ENCODE assay signal across 24 mouse cellular contexts in genomic region chr5:150235931-150236330, GRCm38 (mm10).
DNase-seq lines count a peak whose midpoint lies in the region; ATAC-seq lines count a peak whose summit lies in the region.
"Had no signal": no experiment of that assay in that cellular context is flagged by ENCODE, and none has a peak within 500 bp of the region (broad histone marks: within the 10 kb centered on the region; RNA-seq: fewer than 3 reads in every experiment).

No protein-coding gene starts in this region.

- no peaks in the 10 kb centered on the region; the same call in 1 of the 2 replicates for H3K36me3 ChIP-seq in hindbrain, embryonic 13.5 days
- H3K36me3 ChIP-seq: embryonic facial prominence, embryonic 15.5 days; forebrain, embryonic 15.5 days; heart, embryonic 15.5 days; hindbrain, embryonic 10.5 days; hindbrain, embryonic 15.5 days had no signal

- H3K4me2 ChIP-seq in hindbrain, embryonic 13.5 days: no peak overlapping the region
- H3K4me2 ChIP-seq: embryonic facial prominence, embryonic 15.5 days; forebrain, embryonic 15.5 days; heart, embryonic 11.5 days; heart, embryonic 15.5 days; hindbrain, embryonic 15.5 days had no signal

- H3K27ac ChIP-seq in hindbrain, embryonic 13.5 days: no peak overlapping the region
- H3K27ac ChIP-seq: embryonic facial prominence, embryonic 15.5 days; forebrain, embryonic 15.5 days; heart, embryonic 15.5 days; hindbrain, embryonic 10.5 days; hindbrain, embryonic 15.5 days had no signal

- H3K9ac ChIP-seq in hindbrain, embryonic 13.5 days: no peak overlapping the region
- H3K9ac ChIP-seq: embryonic facial prominence, embryonic 15.5 days; forebrain, embryonic 15.5 days; heart, embryonic 15.5 days; hindbrain, embryonic 15.5 days had no signal

- no peaks in the 10 kb centered on the region; the same call in 1 of the 2 replicates for H3K4me1 ChIP-seq in hindbrain, embryonic 13.5 days (replicated peaks)
- H3K4me1 ChIP-seq: forebrain, embryonic 15.5 days had no signal

- DNase-seq in brain, adult 2 months (ENCODE audit: low read depth, low spot score): peak; percentile 92
- DNase-seq in cerebellum, adult 11-12 months: peak; percentile 82
- peak; percentile 84 for DNase-seq in cerebellum, adult 9-10 months
- DNase-seq in cerebellum, postnatal 25 days: peak; percentile 70 to 78
- no peak for DNase-seq in ovary, adult 18-20 months (ENCODE audit: low spot score)
- DNase-seq in kidney, adult 8-10 months: no peak
- DNase-seq: adrenal gland, adult 2 months; adrenal gland, postnatal 25 days; embryo, embryonic 11 days; gastrocnemius, postnatal 36 days; heart, adult 18-20 months; heart, postnatal 14 days; kidney, adult 2 months had no signal

- H3K27me3 ChIP-seq in hindbrain, embryonic 13.5 days: no peaks in the 10 kb centered on the region
- H3K27me3 ChIP-seq: CH12.LX; embryonic facial prominence, embryonic 15.5 days; forebrain, embryonic 15.5 days; heart, embryonic 15.5 days; hindbrain, embryonic 15.5 days; Patski had no signal

- 96% methylated on average over 5 of the region's 5 CpGs for WGBS in hindbrain, embryonic 13.5 days

- H3K9me3 ChIP-seq in hindbrain, embryonic 13.5 days: no peaks in the 10 kb centered on the region
- H3K9me3 ChIP-seq: embryonic facial prominence, embryonic 15.5 days; forebrain, embryonic 15.5 days; heart, embryonic 15.5 days; hindbrain, embryonic 15.5 days had no signal

- ATAC-seq in hindbrain, embryonic 13.5 days (ENCODE audit: low FRiP score): no peak
- ATAC-seq: forebrain, embryonic 15.5 days; intestine, embryonic 16.5 days; Patski had no signal

- H3K4me3 ChIP-seq in hindbrain, embryonic 13.5 days: no peak overlapping the region
- H3K4me3 ChIP-seq: embryonic facial prominence, embryonic 15.5 days; erythroblast, embryonic 14.5 days; forebrain, embryonic 15.5 days; heart, embryonic 15.5 days; hindbrain, embryonic 10.5 days; hindbrain, embryonic 15.5 days had no signal

Comparison
In these comparisons a context has a peak if more than half of its experiments do, and no peak if none do; other contexts are left out.
1. DNase-seq: peak in brain, adult 2 months (single experiment), cerebellum, adult 11-12 months (single experiment), cerebellum, adult 9-10 months (single experiment) and cerebellum, postnatal 25 days (2 of 2); none in ovary, adult 18-20 months (single experiment) and kidney, adult 8-10 months (0 of 2).